Mouse (Mus musculus) kidney, adult 2 months (tissue): ENCODE data around the gene Gbx1. TPM values are rescaled to one million over a fixed set of nuclear protein-coding genes. Genes with fewer than 3 reads are reported as not detected.
A peak's percentile ranks its signal among the peaks of the same experiment; 100 is the strongest.

ENCODE experiments used
- DNase-seq: peaks from one replicate; pipeline ENCODE4 v3.0.0; 2021
- H3K27ac ChIP-seq: fragments of 200-500 bp; 2 replicates; pipeline ENCODE4 v1.5.1; 2012; ENCODE audit warnings: low read depth, low read length, control low read depth, inconsistent platforms; ENCODE audit not compliant: insufficient read depth
- H3K27me3 ChIP-seq: fragments of 200-500 bp; replicated peaks from 2 replicates; pipeline ENCODE4 v1.6.1; 2012; ENCODE audit warnings: mild to moderate bottlenecking, moderate library complexity, low read length, inconsistent platforms; ENCODE audit not compliant: control insufficient read depth, insufficient read depth
- H3K36me3 ChIP-seq: fragments of 200-500 bp; 2 replicates; pipeline ENCODE4 v1.6.1; 2012; ENCODE audit warnings: mild to moderate bottlenecking, moderate library complexity, low read length, inconsistent platforms; ENCODE audit not compliant: control insufficient read depth, insufficient read depth
- H3K4me1 ChIP-seq: fragments of 200-500 bp; 2 replicates; pipeline ENCODE4 v1.6.1; 2011; ENCODE audit warnings: low read length; ENCODE audit not compliant: control insufficient read depth, insufficient read depth
- H3K4me3 ChIP-seq: fragments of 200-500 bp; 2 replicates; pipeline ENCODE4 v1.5.1; 2011; ENCODE audit warnings: mild to moderate bottlenecking, low read depth, low read length, control low read depth; ENCODE audit not compliant: insufficient read depth
- CTCF ChIP-seq: fragments of 200-500 bp; conservative IDR thresholded peaks from 2 replicates; pipeline ENCODE4 v1.5.1; 2011; ENCODE audit warnings: low read depth, mild to moderate bottlenecking, control low read depth, low read length, moderate library complexity, mixed read lengths; ENCODE audit not compliant: insufficient read depth, insufficient read length
- POLR2A ChIP-seq: fragments of 200-500 bp; IDR thresholded peaks from one replicate; pipeline ENCODE4 v1.6.1; 2011; ENCODE audit warnings: low read depth, low read length, control low read depth
- WGBS: fragments of 180-500 bp; shearing (Covaris S2); methylation state at CpG from one replicate; pipeline ENCODE4 v1.1.7; 2018; 5-methylcytosine and 5-hydroxymethylcytosine counted together
- polyA plus RNA-seq: library from polyadenylated mRNA; depleted of rRNA; stranded (reverse); fragments of >200 nt; gene quantifications from 2 replicates; pipeline ENCODE4 v1.2.3, GENCODE M21; 2012

Gbx1 gene
- polyA plus RNA-seq, 1 experiment: 0.05 TPM

DNA sequence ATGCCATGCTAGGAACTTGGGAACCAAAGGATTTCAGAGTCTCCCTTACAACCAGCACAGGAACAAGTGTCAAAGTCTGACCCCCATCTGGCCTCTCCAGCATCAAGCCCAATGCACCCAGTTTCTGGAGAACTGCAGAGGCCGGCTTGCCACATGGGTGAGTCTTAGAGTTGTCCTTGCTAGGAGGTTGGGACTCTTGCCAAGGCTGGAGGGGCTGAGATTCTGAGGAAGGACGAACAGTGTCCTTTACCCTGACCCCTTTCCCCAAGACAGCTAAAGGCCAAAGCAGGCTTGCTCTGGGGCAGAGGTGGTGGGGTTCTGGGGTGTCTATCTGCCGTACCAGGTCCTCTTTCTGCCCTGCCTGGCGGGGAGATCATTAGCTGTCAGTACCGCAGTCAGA is 9.5 kb upstream of the Gbx1 start:
- Histone ChIP-seq H3K27me3 (no peaks in the 10 kb centered on the region), H3K36me3 (no peaks in the 10 kb centered on the region), H3K4me3 (no peak overlapping the region), H3K4me1 (no peaks in the 10 kb centered on the region), H3K27ac (no peak overlapping the region)
- TF ChIP-seq POLR2A: no peak
- TF ChIP-seq CTCF: no peak
- 79% methylated on average over 5 of the region's 5 CpGs for WGBS
- DNase-seq: no peak

- no peak for TF ChIP-seq POLR2A
- no peak for TF ChIP-seq CTCF
- H3K27me3 ChIP-seq: no peaks in the 10 kb centered on the region
- 62% methylated on average over 3 of the region's 3 CpGs for WGBS
- no peaks in the 10 kb centered on the region for H3K4me1 ChIP-seq
- no peak overlapping the region for H3K27ac ChIP-seq
- H3K4me3 ChIP-seq: no peak overlapping the region
- peak; percentile 17 for DNase-seq
- no peaks in the 10 kb centered on the region for H3K36me3 ChIP-seq
These were observed 8.7 kb upstream of the Gbx1 start for GRCm38 (mm10) chr5:24535731-24536130.

- H3K36me3 ChIP-seq: no peaks in the 10 kb centered on the region
- no peaks in the 10 kb centered on the region for H3K27me3 ChIP-seq
- H3K27ac ChIP-seq: no peak overlapping the region
- H3K4me3 ChIP-seq: no peak overlapping the region
- no peak for DNase-seq
- H3K4me1 ChIP-seq: no peaks in the 10 kb centered on the region
- WGBS: 54% methylated on average over 5 of the region's 5 CpGs
- TF ChIP-seq POLR2A (no peak), CTCF (peak; percentile 23; the same call in 1 of the 2 replicates)
These were observed 7.3 kb upstream of the Gbx1 start for GRCm38 (mm10) chr5:24534292-24534691.

GRCm38 (mm10) chr5:24533391-24533790 is 6.4 kb upstream of the Gbx1 start:
- 74% methylated on average over 11 of the region's 11 CpGs for WGBS
- no peak for DNase-seq
- Histone ChIP-seq H3K27ac (no peak overlapping the region), H3K4me1 (no peaks in the 10 kb centered on the region), H3K36me3 (no peaks in the 10 kb centered on the region), H3K27me3 (no peaks in the 10 kb centered on the region), H3K4me3 (no peak overlapping the region)
- TF ChIP-seq POLR2A (no peak), CTCF (no peak)

DNA sequence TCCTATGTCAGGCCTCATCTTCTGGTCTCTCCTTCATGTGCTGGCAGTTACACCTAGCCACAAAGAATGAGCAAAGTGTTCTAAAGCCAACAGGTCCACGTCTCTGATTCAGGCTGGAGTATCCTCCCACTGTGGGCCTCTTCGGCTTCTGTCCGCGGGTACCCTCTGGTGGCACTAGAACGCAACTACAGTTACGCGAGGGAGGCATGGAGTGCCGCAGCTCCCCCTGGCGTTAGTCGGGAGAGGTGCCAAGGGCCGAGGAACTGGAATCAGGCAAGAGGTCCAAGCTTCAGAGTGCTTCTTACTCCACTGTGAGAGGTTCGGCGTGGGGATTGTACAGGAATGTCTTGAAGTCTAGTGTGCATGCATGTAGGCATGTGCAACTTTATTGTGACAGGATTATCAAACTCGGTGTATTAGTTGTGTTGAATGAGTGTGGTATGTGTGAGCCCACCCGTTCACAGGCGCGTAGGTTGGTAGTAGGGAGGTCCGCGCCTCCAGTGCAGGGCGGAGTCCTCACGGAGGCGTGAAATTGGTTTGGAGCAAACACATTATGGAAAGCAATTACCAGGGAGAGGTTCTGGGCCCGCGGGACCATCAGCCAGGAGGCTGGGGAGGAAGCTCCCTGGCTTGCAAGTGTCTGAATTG is 3.2 kb upstream of the Gbx1 start:
- TF ChIP-seq POLR2A (no peak), CTCF (peak; percentile 100)
- 8% methylated on average over 24 of the region's 24 CpGs for WGBS
- Histone ChIP-seq H3K36me3 (no peaks in the 10 kb centered on the region), H3K27ac (no peak overlapping the region), H3K4me3 (no peak overlapping the region), H3K27me3 (peaks cover 4% of the 10 kb centered on the region), H3K4me1 (no peaks in the 10 kb centered on the region)
- peak; percentile 93 for DNase-seq

- H3K4me3 ChIP-seq: no peak overlapping the region
- H3K36me3 ChIP-seq: no peaks in the 10 kb centered on the region
- peaks cover 4% of the 10 kb centered on the region for H3K27me3 ChIP-seq
- TF ChIP-seq POLR2A (no peak), CTCF (no peak)
- no peaks in the 10 kb centered on the region for H3K4me1 ChIP-seq
- no peak overlapping the region for H3K27ac ChIP-seq
- no peak for DNase-seq
- 17% methylated on average over 6 of the region's 6 CpGs for WGBS
These were observed 778 bp upstream of the Gbx1 start for GRCm38 (mm10) chr5:24527780-24528179.

DNA sequence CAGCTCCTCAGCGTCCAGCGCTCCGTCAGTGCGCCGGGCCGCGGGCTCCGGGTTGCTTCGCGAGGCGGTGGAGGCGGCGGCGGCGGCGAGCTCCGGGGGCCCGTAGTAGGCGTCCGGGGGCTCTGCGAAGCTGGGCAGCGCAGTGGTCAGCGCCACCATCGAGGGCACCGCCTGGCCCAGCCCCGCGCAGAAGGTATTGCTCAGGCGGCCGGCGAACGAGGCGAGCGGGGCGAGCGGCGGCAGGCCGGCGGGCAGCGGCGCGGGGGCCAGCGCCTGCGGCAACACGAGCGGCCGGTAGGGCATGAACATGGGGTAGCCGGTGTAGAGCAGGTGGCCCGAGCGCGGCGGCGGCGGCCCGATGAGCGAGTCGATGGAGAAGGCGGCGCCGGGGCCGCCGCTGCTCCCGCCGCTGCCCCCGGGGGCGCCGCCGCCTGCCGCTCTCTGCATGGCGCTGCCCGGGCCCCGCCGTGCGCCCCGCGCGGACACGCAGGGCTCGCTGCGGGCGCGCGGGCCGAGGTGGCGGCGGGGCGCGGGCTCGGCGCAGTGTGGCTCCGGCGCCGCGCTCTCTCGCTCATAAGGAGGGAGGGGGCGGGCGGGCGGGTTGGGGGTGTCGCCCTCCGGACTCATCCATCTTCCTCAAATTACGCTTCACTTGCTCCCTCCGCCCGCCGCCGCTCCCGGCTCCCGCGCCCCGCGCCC is 663 bp downstream of the Gbx1 start:
- Histone ChIP-seq H3K4me1 (no peaks in the 10 kb centered on the region), H3K4me3 (peak overlapping the region; percentile 9; the same call in 1 of the 2 replicates), H3K36me3 (no peaks in the 10 kb centered on the region), H3K27me3 (peaks cover 4% of the 10 kb centered on the region), H3K27ac (no peak overlapping the region)
- WGBS: 1% methylated on average over 83 of the region's 109 CpGs
- no peak for DNase-seq
- no peak for TF ChIP-seq CTCF
- TF ChIP-seq POLR2A: no peak
